Mouse (Mus musculus): ENCODE measurements around the gene Car10.

DNA sequence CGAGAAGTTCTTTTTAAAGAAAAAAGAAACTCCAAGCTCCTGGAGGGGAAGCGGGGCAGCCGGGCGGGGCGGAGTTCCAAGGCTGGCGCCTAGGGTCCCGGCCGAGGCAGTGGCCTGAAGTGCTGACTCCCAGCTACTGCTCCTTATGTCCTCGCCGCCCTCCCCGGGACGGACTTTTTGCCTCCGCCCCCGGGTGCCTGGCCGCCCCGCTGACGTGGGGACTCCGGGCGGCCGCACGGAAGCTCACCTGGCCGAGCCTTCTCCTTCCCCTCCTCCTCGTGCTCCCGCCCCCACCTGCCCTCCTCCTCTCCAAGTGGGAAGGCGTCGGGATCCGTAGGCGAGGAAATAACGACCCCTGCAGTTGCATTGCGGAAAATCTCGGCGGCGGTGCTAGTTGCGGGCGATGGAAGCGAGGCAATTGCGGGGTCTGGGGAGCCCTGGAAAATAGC, 1.1 kb downstream of the Car10 start:
- TF ChIP-seq POLR2A (IDR thresholded peaks at IDR 0.05; ENCODE audit: borderline replicate concordance, control insufficient read depth, low read depth, low read length) (no peak), CTCF (IDR thresholded peaks at IDR 0.05; ENCODE audit: control insufficient read depth, insufficient read depth, low read length) (no peak)

All from bone marrow, adult 2 months (tissue).